Mouse (Mus musculus): Measurements from ENCODE around the gene Psmb3. TPM values are rescaled to one million over a fixed set of nuclear protein-coding genes. Genes with fewer than 3 reads are reported as not detected.

Gene Psmb3
- polyA plus RNA-seq, 1 experiment: 397 TPM

DNA sequence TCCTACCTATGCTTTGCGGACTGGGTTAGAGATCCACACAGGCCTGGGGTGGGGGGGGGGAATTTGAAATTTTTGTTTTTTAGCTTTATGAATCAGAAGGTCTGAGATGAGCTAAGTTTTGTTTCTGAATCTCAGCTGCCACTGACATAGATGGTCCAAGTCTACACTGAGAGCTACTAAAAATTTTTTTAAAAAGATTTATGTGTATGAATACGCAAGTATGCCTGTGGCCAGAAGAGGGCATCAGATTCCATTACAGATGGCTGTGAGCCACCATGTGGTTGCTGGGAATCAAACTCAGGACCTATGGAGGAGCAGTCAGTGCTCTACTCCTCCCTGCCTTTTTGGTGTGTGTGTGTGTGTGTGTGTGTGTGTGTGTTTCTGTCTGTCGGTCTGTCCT lies 11.2 kb downstream of the Psmb3 start:
- Histone ChIP-seq H3K4me3 (ENCODE audit: insufficient read depth, low read depth, low read length) (no peak overlapping the region), H3K27ac (ENCODE audit: insufficient read depth, low read depth, low read length) (no peak overlapping the region), H3K4me1 (ENCODE audit: control insufficient read depth, insufficient read depth, low read length) (no peaks in the 10 kb centered on the region), H3K27me3 (replicated peaks; ENCODE audit: control insufficient read depth, insufficient read depth, low read length) (no peaks in the 10 kb centered on the region), H3K36me3 (ENCODE audit: control insufficient read depth, insufficient read depth, low read length) (no peaks in the 10 kb centered on the region)
- WGBS: 98% methylated on average over 3 of the region's 3 CpGs
- TF ChIP-seq CTCF (conservative IDR thresholded peaks at IDR 0.05; ENCODE audit: insufficient read depth, insufficient read length, low read depth, low read length): 0 out of 2 replicates have a peak, but pooled peaks have one; percentile 15
- no peak for TF ChIP-seq POLR2A (IDR thresholded peaks at IDR 0.05; ENCODE audit: low read depth, low read length)
- no peak for DNase-seq

DNA sequence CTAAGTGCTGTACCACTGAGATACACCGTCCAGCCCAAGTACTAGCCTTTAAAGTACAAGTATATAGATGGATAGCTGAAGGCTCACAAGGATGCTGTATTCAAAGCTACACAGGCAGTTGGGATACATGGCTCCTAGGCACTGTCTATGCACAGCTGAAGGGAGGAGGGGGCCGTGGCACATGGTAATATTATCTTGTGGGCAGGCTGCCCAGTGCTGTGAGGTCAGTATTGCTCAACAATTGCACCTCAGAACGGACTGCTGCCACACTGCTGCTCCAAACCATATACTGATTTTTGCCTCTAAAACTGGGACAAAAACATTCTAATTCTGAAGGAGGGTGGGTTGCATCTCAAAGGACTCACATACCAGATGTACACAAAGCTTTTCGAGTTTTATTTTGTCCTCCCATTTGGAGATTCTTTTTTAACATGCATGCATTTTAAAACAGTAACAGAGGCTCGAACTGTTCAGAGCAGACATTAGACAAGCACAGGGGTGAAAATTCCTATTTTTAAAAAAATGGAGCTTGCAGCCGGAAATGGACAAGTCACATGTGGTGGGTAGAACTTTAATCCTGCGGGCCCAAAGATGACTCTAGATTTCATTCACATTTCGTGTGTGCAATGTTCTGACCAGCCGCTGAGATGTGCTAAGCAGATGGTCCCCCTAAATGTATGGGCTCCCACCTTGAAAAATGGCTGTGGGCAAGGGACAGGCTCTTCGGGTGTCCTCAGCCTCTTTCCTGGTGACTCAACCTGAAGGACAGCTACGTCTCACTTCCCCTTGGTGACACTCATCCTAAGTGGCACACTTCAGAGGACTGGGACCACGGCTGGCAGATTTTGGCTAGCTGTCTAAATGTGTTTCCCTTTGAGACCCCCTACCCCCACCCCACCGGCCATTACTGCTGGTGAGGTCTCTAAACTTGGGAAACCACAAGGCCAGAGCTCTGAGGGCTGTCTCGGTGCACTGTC lies 11.9 kb downstream of the Psmb3 start:
- Histone ChIP-seq H3K4me3 (ENCODE audit: insufficient read depth, low read depth, low read length) (no peak overlapping the region), H3K27me3 (replicated peaks; ENCODE audit: control insufficient read depth, insufficient read depth, low read length) (no peaks in the 10 kb centered on the region), H3K4me1 (ENCODE audit: control insufficient read depth, insufficient read depth, low read length) (no peaks in the 10 kb centered on the region), H3K27ac (ENCODE audit: insufficient read depth, low read depth, low read length) (no peak overlapping the region), H3K36me3 (ENCODE audit: control insufficient read depth, insufficient read depth, low read length) (no peaks in the 10 kb centered on the region)
- no peak for DNase-seq
- TF ChIP-seq POLR2A (IDR thresholded peaks at IDR 0.05; ENCODE audit: low read depth, low read length): no peak
- TF ChIP-seq CTCF (conservative IDR thresholded peaks at IDR 0.05; ENCODE audit: insufficient read depth, insufficient read length, low read depth, low read length): no peak
- 81% methylated on average over 14 of the region's 14 CpGs for WGBS

DNA sequence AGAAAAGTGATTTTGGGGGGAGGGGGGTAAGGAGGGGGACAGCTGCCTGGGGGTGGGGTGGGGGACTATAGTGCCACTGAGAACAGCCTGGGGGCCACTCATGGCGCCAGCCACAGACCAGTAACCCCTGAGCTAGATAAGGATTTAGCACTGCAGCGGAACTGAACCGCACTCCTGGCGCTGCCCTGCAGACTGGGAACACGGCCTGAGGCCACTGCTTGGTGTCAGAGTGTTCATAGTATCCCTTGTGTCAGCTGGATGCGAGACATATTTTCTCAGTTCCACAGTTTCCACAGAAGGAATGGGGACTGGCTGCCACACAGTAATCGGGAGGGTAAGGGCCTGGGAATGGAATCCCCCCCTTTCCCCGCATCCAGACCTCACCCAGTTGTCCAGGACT lies 12.8 kb downstream of the Psmb3 start:
- Histone ChIP-seq H3K36me3 (ENCODE audit: control insufficient read depth, insufficient read depth, low read length) (no peaks in the 10 kb centered on the region), H3K27ac (ENCODE audit: insufficient read depth, low read depth, low read length) (no peak overlapping the region), H3K27me3 (replicated peaks; ENCODE audit: control insufficient read depth, insufficient read depth, low read length) (no peaks in the 10 kb centered on the region), H3K4me3 (ENCODE audit: insufficient read depth, low read depth, low read length) (no peak overlapping the region), H3K4me1 (ENCODE audit: control insufficient read depth, insufficient read depth, low read length) (no peaks in the 10 kb centered on the region)
- TF ChIP-seq POLR2A (IDR thresholded peaks at IDR 0.05; ENCODE audit: low read depth, low read length): no peak
- no peak for TF ChIP-seq CTCF (conservative IDR thresholded peaks at IDR 0.05; ENCODE audit: insufficient read depth, insufficient read length, low read depth, low read length)
- DNase-seq: no peak
- 85% methylated on average over 8 of the region's 8 CpGs for WGBS

DNA sequence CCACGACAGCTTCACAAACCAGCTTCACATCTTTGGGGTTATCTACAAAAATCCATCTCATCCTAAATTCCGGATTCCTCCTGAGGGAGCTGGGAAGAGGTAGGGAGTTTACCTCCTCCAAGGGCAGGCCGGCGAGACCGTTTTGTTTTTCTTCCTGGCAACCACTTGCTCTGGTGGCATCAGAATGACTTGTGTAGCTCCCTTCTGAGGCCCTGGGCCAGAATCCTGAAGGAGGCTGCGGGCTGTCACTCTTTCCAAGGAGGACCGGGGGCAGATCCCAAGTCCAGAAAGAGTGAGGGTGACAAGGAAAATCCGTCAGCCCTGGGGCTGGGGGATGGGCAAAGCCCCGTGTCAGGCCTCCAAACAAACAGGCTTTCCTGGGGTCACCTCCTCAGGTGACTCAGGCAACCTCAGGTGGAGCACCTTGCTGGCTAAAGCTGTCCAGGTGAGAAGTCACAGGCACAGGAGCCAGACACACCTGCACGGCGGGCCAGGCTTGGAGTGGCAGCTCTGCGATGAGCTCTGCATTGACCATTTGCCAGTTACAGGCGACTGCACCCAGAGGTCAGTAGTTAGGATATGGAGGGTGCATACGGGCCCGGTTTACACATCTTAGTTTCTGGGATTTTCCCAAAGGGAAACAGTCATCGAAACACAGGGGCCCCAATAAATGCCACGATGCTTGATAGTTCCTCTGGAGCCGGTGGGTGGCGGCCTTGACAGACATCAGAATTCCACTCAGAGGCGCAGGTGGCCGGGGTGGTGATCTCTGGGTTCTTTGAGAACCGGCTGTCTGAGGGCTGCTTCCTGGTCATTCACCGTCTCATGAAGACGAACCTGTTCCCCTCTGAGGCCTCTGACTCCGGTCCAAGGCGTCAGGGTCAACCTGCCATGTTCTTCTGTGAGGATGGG lies 14.4 kb downstream of the Psmb3 start:
- H3K27ac ChIP-seq (ENCODE audit: insufficient read depth, low read depth, low read length): no peak overlapping the region
- WGBS: 77% methylated on average over 26 of the region's 26 CpGs
- no peak overlapping the region for H3K4me3 ChIP-seq (ENCODE audit: insufficient read depth, low read depth, low read length)
- no peaks in the 10 kb centered on the region for H3K4me1 ChIP-seq (ENCODE audit: control insufficient read depth, insufficient read depth, low read length)
- no peaks in the 10 kb centered on the region for H3K27me3 ChIP-seq (replicated peaks; ENCODE audit: control insufficient read depth, insufficient read depth, low read length)
- H3K36me3 ChIP-seq (ENCODE audit: control insufficient read depth, insufficient read depth, low read length): no peaks in the 10 kb centered on the region
- TF ChIP-seq CTCF (conservative IDR thresholded peaks at IDR 0.05; ENCODE audit: insufficient read depth, insufficient read length, low read depth, low read length) (no peak), POLR2A (IDR thresholded peaks at IDR 0.05; ENCODE audit: low read depth, low read length) (no peak)
- DNase-seq: no peak

- no peak for DNase-seq
- no peak for TF ChIP-seq CTCF (conservative IDR thresholded peaks at IDR 0.05; ENCODE audit: insufficient read depth, insufficient read length, low read depth, low read length)
- 66% methylated on average over 15 of the region's 15 CpGs for WGBS
- no peaks in the 10 kb centered on the region for H3K27me3 ChIP-seq (replicated peaks; ENCODE audit: control insufficient read depth, insufficient read depth, low read length)
- no peaks in the 10 kb centered on the region for H3K4me1 ChIP-seq (ENCODE audit: control insufficient read depth, insufficient read depth, low read length)
- no peak overlapping the region for H3K4me3 ChIP-seq (ENCODE audit: insufficient read depth, low read depth, low read length)
- H3K36me3 ChIP-seq (ENCODE audit: control insufficient read depth, insufficient read depth, low read length): no peaks in the 10 kb centered on the region
- H3K27ac ChIP-seq (ENCODE audit: insufficient read depth, low read depth, low read length): no peak overlapping the region
Observed at GRCm38 (mm10) chr11:97718281-97718860, 15.2 kb downstream of the Psmb3 start.

DNA sequence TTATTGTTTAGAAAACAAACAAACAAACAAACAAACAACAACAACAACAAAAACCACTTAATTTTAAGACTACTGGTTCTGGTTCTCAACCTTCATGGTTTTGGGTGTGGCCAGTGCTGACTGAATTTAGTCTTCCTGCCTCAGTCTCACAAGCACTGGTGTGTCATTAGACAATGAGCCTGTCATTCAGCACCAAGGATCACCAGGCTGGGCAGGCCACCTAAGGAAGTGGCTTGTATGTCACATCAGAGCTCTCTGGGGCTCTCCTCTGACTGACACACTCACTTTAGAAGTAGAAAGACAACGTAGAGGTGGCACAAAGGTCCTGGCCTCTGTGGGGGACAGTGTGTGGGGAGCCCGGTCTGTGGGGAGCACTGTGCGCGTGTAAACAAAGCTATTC lies 15.8 kb downstream of the Psmb3 start:
- WGBS: 77% methylated on average over 4 of the region's 4 CpGs
- no peak for DNase-seq
- Histone ChIP-seq H3K4me3 (ENCODE audit: insufficient read depth, low read depth, low read length) (no peak overlapping the region), H3K27me3 (replicated peaks; ENCODE audit: control insufficient read depth, insufficient read depth, low read length) (no peaks in the 10 kb centered on the region), H3K27ac (ENCODE audit: insufficient read depth, low read depth, low read length) (no peak overlapping the region), H3K4me1 (ENCODE audit: control insufficient read depth, insufficient read depth, low read length) (no peaks in the 10 kb centered on the region), H3K36me3 (ENCODE audit: control insufficient read depth, insufficient read depth, low read length) (no peaks in the 10 kb centered on the region)
- TF ChIP-seq POLR2A (IDR thresholded peaks at IDR 0.05; ENCODE audit: low read depth, low read length) (no peak), CTCF (conservative IDR thresholded peaks at IDR 0.05; ENCODE audit: insufficient read depth, insufficient read length, low read depth, low read length) (no peak)
